Mouse (Mus musculus): ENCODE data around the gene Gm11568. TPM values are rescaled to one million over a fixed set of nuclear protein-coding genes. Genes with fewer than 3 reads are reported as not detected.
"Not testable (repeated sequence)": the region's sequence is repeated elsewhere in the genome, so short reads cannot be mapped to it uniquely, and the experiment has no call there.

Gm11568 gene
- polyA plus RNA-seq (2017; shearing (Covaris generic)) = not detected

DNA sequence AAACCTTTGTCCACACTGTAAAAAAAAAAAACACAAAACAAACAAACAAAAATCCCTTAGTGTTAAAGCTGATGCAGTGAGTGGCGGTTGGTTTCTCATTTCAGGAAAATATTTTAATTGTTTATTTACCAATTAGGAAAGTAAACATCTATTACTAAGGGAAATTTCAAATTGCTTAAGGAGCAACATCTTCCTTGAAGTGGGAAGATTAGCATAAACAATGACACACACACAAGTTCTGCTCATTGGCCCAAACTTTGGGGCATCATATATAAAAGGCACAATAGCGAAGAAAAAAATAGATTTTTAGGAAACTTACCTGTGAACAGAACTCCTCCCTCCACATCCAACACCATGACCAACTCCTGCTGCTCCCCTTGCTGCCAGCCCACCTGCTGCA is at the start of gene Gm11568:
Gene Gm11568 (plus strand): TSS at position 301 of the 400 bp plus-strand sequence.
- ATAC-seq = no peak

- ATAC-seq = not testable (repeated sequence)
Observed at GRCm38 (mm10) chr11:99809792-99810191, 47.9 kb upstream of the Gm11568 start, which contains the start of gene Krtap4-13. Gene Krtap4-13 (minus strand): TSS chr11:99809892.

DNA sequence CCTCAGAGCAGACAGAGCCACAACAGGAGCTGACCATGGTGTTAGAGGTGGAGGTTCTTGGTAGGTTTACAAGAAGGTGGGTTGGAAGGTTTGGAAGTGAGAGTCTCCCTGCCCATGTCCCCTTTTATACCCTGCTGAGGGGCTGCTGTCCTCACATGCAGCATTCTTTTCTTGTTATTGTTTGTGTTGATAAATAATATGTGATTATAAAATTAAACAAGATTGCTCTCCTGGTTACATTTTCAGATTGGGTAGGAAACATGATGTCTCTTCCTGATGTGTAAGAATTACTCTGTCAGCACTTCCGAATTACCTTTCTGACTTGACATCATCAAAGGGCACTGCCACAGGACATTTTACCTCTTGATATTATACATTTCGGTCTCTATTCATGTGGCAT is 42.2 kb upstream of the Gm11568 start, which contains the start of gene Gm11564:
Gene Gm11564 (minus strand): TSS at position 101 of the 400 bp plus-strand sequence.
- not testable (repeated sequence) for ATAC-seq

GRCm38 (mm10) chr11:99837966-99838365 is 19.8 kb upstream of the Gm11568 start, which contains the start of gene 2300003K06Rik:
Gene 2300003K06Rik (minus strand): TSS chr11:99838066.
- ATAC-seq = no peak

DNA sequence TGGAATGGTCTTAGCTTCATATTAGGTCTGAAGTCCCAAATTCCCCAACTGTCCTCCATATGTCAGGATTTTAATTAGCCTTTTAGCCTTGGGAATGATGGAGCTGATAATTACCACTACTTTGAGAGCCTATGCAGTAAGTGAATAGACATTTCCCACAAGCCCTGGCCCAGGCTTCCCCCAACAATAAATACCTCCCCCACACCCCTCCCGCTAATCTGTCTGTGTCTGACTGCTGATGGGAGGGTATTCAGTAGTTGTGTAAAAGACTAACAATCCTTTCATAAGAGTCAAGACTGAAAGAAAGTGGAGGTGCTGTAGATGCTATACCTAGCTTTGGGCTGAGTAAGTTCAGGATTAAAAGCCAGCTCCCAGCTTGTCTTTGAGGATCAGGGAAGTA is 15.5 kb upstream of the Gm11568 start:
- ATAC-seq = no peak

DNA sequence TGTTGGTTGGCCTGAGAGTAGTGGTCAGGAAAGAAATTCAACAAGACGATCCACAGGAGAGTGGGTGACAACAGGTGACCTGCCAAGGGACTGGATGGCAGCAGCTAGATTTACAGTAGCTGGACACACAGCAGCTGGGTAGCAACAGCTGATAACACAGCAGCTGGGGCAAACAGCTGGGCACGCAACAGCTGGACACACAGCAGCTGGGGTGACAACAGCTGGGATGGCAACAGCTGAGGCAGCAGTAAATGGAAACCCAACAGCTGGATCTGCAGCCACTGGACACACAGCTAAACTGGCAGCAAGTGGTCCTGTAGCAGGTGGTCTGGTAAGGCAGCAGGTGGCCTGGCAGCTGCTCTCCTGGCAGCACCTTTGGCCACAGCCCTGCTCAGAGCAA is 11.0 kb upstream of the Gm11568 start:
- ATAC-seq = no peak

DNA sequence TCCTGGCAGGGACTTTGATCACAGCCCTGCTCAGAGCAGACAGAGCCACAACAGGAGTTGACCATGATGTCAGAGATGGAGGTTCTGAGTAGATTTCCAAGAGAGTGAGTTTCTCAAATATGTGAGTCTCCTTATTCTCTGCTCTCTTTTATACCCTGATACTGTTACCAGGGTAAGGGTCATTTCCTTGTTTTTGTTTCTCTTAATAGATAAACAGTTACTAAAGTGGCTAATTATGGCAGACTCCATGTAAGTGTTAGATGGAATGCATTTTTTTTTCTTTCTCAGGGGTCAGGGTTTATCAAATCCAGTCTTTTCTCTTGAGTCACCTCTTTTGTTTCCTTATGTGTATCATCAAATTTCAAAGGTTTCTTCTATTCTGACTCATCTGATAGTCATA is 6.2 kb upstream of the Gm11568 start, which contains the start of gene Krtap4-16:
Gene Krtap4-16 (minus strand): TSS at position 101 of the 400 bp plus-strand sequence.
- no peak for ATAC-seq

DNA sequence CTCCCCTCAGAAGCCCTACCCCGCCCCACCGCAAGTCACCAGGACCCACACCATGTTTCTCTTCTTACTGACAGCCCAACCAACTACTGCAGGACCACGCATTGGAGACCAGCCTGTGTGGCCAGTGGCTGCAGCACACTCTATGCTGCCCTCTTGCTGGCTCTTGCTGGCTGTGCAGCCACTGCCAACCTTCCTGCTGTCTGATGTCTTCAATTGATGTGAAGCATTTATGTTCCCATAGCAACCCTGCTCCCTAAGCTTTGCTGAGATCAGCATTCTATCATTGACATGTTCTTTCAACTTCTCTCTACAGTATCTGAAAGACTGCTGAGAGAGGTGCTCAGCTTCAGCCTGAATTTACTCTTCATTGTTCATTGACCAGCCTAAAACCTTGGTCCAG is 3.6 kb upstream of the Gm11568 start:
- no peak for ATAC-seq

GRCm38 (mm10) chr11:99858761-99859160 is 1.0 kb downstream of the Gm11568 start:
- no peak for ATAC-seq

DNA sequence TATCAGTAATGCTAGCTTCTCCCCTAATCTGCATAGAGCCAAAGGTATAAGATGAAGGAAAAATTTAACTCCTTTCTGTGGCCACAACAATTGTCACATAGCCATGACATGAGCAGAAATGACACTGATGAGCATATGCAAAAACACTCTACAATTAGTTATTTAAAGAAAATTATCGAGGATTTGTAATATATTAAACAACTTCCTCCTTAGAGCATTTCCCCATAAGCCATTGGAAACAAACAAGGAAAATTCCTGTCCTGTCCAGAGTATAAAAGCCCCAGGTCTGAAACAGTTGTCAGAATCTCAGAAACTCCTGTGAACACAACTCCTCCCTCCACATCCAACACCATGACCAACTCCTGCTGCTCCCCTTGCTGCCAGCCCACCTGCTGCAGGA is 6.5 kb downstream of the Gm11568 start, which contains the start of gene Gm11559:
Gene Gm11559 (plus strand): TSS at position 301 of the 400 bp plus-strand sequence.
- not testable (repeated sequence) for ATAC-seq

- ATAC-seq = not testable (repeated sequence)
Observed at GRCm38 (mm10) chr11:99873089-99873488, 15.4 kb downstream of the Gm11568 start, which contains the start of gene Krtap9-1. Gene Krtap9-1 (plus strand): TSS chr11:99873389.

- not testable (repeated sequence) for ATAC-seq
Observed at GRCm38 (mm10) chr11:99878887-99879286, 21.2 kb downstream of the Gm11568 start, which contains the start of gene Gm11567. Gene Gm11567 (plus strand): TSS chr11:99879187.

DNA sequence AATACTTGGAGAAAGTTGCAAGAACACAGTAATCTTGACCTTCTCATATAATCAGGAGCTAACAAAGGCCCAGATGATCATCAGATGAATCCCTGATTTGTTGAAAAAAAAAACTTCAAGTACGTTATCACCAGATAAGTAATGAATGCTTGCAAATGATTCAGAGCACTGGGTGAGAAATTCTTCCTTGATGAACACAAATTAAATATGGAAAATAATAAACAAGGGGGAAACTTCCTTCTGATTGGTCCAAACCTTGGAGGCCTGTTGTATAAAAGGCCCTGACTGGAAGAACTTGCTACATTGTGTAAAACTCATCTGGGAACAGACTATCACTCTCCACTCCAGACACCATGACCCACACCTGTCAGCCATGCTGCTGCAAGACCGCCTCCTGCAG is 49.9 kb downstream of the Gm11568 start, which contains the start of gene Krtap31-1:
Gene Krtap31-1 (plus strand): TSS at position 301 of the 400 bp plus-strand sequence.
- ATAC-seq = no peak

Other genes with a start within 250 kb of the Gm11568 start
- not detected for gene Gm11937, start 247.7 kb upstream of the Gm11568 start, polyA plus RNA-seq (2017; shearing (Covaris generic))
- gene Krtap2-4, start 243.1 kb upstream of the Gm11568 start, polyA plus RNA-seq (2017; shearing (Covaris generic)) = not detected
- gene Gm11562, start 237.5 kb upstream of the Gm11568 start, polyA plus RNA-seq (2017; shearing (Covaris generic)) = not detected
- not detected for gene Krtap4-1, start 229.7 kb upstream of the Gm11568 start, polyA plus RNA-seq (2017; shearing (Covaris generic))
- not detected for gene Krtap4-2, start 222.8 kb upstream of the Gm11568 start, polyA plus RNA-seq (2017; shearing (Covaris generic))
- not detected for gene Krtap4-7, start 213.8 kb upstream of the Gm11568 start, polyA plus RNA-seq (2017; shearing (Covaris generic))
- gene Gm11555, start 207.7 kb upstream of the Gm11568 start, polyA plus RNA-seq (2017; shearing (Covaris generic)) = not detected
- not detected for gene Gm11563, start 199.0 kb upstream of the Gm11568 start, polyA plus RNA-seq (2017; shearing (Covaris generic))
- gene Krtap4-6, start 192.0 kb upstream of the Gm11568 start, polyA plus RNA-seq (2017; shearing (Covaris generic)) = not detected
- not detected for gene Gm14190, start 167.2 kb upstream of the Gm11568 start, polyA plus RNA-seq (2017; shearing (Covaris generic))
- not detected for gene Gm14180, start 123.6 kb upstream of the Gm11568 start, polyA plus RNA-seq (2017; shearing (Covaris generic))
- gene Gm11595, start 85.0 kb upstream of the Gm11568 start, polyA plus RNA-seq (2017; shearing (Covaris generic)) = not detected
- not detected for gene Krtap4-8, start 77.2 kb upstream of the Gm11568 start, polyA plus RNA-seq (2017; shearing (Covaris generic))
- gene Krtap4-9, start 72.7 kb upstream of the Gm11568 start, polyA plus RNA-seq (2017; shearing (Covaris generic)) = not detected
- gene Gm11596, start 64.5 kb upstream of the Gm11568 start, polyA plus RNA-seq (2017; shearing (Covaris generic)) = not detected
- not detected for gene Gm11569, start 59.0 kb upstream of the Gm11568 start, polyA plus RNA-seq (2017; shearing (Covaris generic))
- gene Gm11554, start 53.5 kb upstream of the Gm11568 start, polyA plus RNA-seq (2017; shearing (Covaris generic)) = not detected
- not detected for gene Krtap4-13, start 48.0 kb upstream of the Gm11568 start, polyA plus RNA-seq (2017; shearing (Covaris generic))
- gene Gm11564, start 42.3 kb upstream of the Gm11568 start, polyA plus RNA-seq (2017; shearing (Covaris generic)) = not detected
- gene 2300003K06Rik, start 19.9 kb upstream of the Gm11568 start, polyA plus RNA-seq (2017; shearing (Covaris generic)) = not detected
- not detected for gene Krtap4-16, start 6.3 kb upstream of the Gm11568 start, polyA plus RNA-seq (2017; shearing (Covaris generic))
- gene Gm11559, start 6.6 kb downstream of the Gm11568 start, polyA plus RNA-seq (2017; shearing (Covaris generic)) = not detected
- gene Krtap9-1, start 15.5 kb downstream of the Gm11568 start, polyA plus RNA-seq (2017; shearing (Covaris generic)) = not detected
- gene Gm11567, start 21.3 kb downstream of the Gm11568 start, polyA plus RNA-seq (2017; shearing (Covaris generic)) = not detected
- gene Krtap31-1, start 50.0 kb downstream of the Gm11568 start, polyA plus RNA-seq (2017; shearing (Covaris generic)) = not detected
- gene Gm11565, start 56.8 kb downstream of the Gm11568 start, polyA plus RNA-seq (2017; shearing (Covaris generic)) = not detected
- gene Krtap31-2, start 78.4 kb downstream of the Gm11568 start, polyA plus RNA-seq (2017; shearing (Covaris generic)) = not detected
- gene Krtap9-5, start 90.6 kb downstream of the Gm11568 start, polyA plus RNA-seq (2017; shearing (Covaris generic)) = not detected
- gene Krtap29-1, start 121.1 kb downstream of the Gm11568 start, polyA plus RNA-seq (2017; shearing (Covaris generic)) = not detected
- gene Krtap16-1, start 128.7 kb downstream of the Gm11568 start, polyA plus RNA-seq (2017; shearing (Covaris generic)) = not detected
- gene Krtap17-1, start 136.1 kb downstream of the Gm11568 start, polyA plus RNA-seq (2017; shearing (Covaris generic)) = not detected
- not detected for gene Krt33a, start 158.3 kb downstream of the Gm11568 start, polyA plus RNA-seq (2017; shearing (Covaris generic))
- not detected for gene Krt33b, start 172.0 kb downstream of the Gm11568 start, polyA plus RNA-seq (2017; shearing (Covaris generic))
- not detected for gene Krt34, start 183.6 kb downstream of the Gm11568 start, polyA plus RNA-seq (2017; shearing (Covaris generic))
- gene Krt31, start 192.6 kb downstream of the Gm11568 start, polyA plus RNA-seq (2017; shearing (Covaris generic)) = not detected
- gene Krt32, start 230.3 kb downstream of the Gm11568 start, polyA plus RNA-seq (2017; shearing (Covaris generic)) = not detected
- not detected for gene Krt35, start 238.3 kb downstream of the Gm11568 start, polyA plus RNA-seq (2017; shearing (Covaris generic))
- gene Krt36, start 247.7 kb downstream of the Gm11568 start, polyA plus RNA-seq (2017; shearing (Covaris generic)) = not detected

All from CD4-positive, CD25-positive, alpha-beta regulatory T cell, adult 4 months (primary cell).